Mouse (Mus musculus) Patski (cell line): ENCODE data around the gene Elovl5. TPM values are rescaled to one million over a fixed set of nuclear protein-coding genes. Genes with fewer than 3 reads are reported as not detected.

Experiments
- ATAC-seq: fragments of 100-300 bp; one replicate; pipeline ENCODE4 v1.8.0; 2021
- CTCF ChIA-PET: fragments of 350-600 bp; sonication (Branson Sonifier 250); formaldehyde crosslinking; loops from one replicate; lab custom pipeline; 2022; ENCODE audit warnings: inconsistent platforms; lab: Charles Lee
- POLR2A ChIA-PET: fragments of 350-600 bp; sonication (Branson Sonifier 250); formaldehyde crosslinking; loops from one replicate; lab custom pipeline; 2022; ENCODE audit warnings: antibody characterized with exemption, inconsistent platforms; lab: Charles Lee
- DNase-seq: peaks from one replicate; pipeline ENCODE4 v3.0.0-alpha.2; 2011; ENCODE audit warnings: low read depth, low spot score
- H3K27me3 ChIP-seq: fragments of 371-371 bp; one replicate; pipeline ENCODE4 v1.5.1; 2021
- CTCF ChIP-seq: fragments of 100-300 bp; IDR thresholded peaks from one replicate; pipeline ENCODE4 v1.5.1; 2021
- in situ Hi-C: fragments of 300-500 bp; cut with MboI; formaldehyde crosslinking; loops from 3 replicates; pipeline ENCODE4 v1.11.1; 2018; ENCODE audit warnings: low pct_unique_long_range_greater_than_20kb, mixed read lengths
- polyA plus RNA-seq: library from polyadenylated mRNA; unstranded; gene quantifications from one replicate; pipeline ENCODE4 v1.2.3, GENCODE M21; 2021

Elovl5 gene
- polyA plus RNA-seq, 1 experiment from 2014 or later: 65.1 TPM

DNA sequence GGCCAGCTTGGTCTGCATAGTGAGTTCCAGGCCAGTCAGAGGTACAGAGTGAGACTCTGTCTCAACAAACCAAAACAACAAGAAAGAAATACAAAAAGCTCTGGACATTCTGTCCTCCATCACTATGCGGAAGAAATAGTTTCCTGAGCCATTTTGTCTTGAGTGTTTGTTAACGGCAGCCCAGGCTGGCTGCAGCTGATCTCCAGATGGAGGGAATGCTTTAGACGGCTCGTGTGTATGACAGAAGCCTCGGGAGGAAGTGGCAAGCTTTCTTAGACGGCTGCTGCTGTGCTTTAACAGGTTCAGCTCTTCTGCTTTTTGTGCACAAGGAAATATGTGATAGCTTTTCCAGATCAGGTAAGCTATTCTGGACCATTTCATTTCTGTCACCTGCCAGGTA lies 23.9 kb downstream of the Elovl5 start:
- ATAC-seq (no peak), DNase-seq (no peak)
- H3K27me3 ChIP-seq: no peaks in the 10 kb centered on the region
- TF ChIP-seq CTCF: no peak
- ChIA-PET CTCF (no interaction called here), POLR2A (no interaction called here)
- in situ Hi-C loops: no loop called here

DNA sequence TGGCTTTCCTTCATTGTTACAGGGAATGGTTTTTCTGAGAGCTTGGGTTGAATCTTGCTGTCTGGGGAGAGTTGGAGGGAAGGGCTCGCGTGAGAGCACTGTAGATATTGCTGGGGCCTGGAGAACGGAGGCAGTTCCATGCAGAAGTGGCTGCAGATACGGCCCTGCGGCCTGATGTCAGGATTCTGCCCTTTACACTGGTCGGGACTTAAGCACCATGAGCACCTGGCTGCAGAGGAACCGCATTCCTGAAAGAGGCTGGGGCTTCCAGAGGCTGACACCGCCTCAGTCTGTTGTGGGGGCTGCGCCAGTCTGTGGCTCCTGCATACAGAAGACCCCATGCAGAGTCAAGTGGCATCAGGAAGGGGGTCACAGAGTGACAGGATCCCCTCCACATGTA lies 24.7 kb downstream of the Elovl5 start:
- ATAC-seq (no peak), DNase-seq (no peak)
- no peak for TF ChIP-seq CTCF
- H3K27me3 ChIP-seq: no peaks in the 10 kb centered on the region
- ChIA-PET CTCF (no interaction called here), POLR2A (no interaction called here)
- in situ Hi-C loops: no loop called here

DNA sequence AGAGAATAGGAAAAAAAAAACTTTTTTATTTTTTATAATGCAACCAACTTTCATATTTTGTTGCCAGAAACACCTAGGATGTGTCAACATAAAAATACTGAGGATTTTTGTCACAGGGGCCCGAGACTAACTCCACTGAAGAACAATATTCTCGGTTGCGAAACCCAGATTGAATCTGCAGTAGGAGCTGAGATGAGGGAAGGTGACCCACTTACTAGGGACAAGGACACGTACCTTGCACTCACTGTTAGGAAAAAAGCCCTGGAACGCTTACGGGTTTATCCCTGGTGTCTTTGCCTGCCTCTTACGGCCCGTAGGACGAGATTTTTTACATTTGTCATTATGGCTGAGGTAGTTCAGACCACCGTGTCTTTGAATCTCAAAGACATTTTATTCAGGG lies 25.2 kb downstream of the Elovl5 start:
- in situ Hi-C loops: no loop called here
- ATAC-seq (no peak), DNase-seq (no peak)
- ChIA-PET CTCF (no interaction called here), POLR2A (no interaction called here)
- H3K27me3 ChIP-seq: no peaks in the 10 kb centered on the region
- no peak for TF ChIP-seq CTCF

- DNase-seq (no peak), ATAC-seq (no peak)
- POLR2A ChIA-PET: no interaction called here
- CTCF ChIA-PET: no interaction called here
- in situ Hi-C loops: no loop called here
- no peaks in the 10 kb centered on the region for H3K27me3 ChIP-seq
- no peak for TF ChIP-seq CTCF
These were observed 26.2 kb downstream of the Elovl5 start for GRCm38 (mm10) chr9:77943316-77943715.

- in situ Hi-C loops: no loop called here
- POLR2A ChIA-PET: no interaction called here
- ATAC-seq (no peak), DNase-seq (no peak)
- CTCF ChIA-PET: no interaction called here
- H3K27me3 ChIP-seq: no peaks in the 10 kb centered on the region
- TF ChIP-seq CTCF: no peak
These were observed 27.0 kb downstream of the Elovl5 start for GRCm38 (mm10) chr9:77944195-77944594.

DNA sequence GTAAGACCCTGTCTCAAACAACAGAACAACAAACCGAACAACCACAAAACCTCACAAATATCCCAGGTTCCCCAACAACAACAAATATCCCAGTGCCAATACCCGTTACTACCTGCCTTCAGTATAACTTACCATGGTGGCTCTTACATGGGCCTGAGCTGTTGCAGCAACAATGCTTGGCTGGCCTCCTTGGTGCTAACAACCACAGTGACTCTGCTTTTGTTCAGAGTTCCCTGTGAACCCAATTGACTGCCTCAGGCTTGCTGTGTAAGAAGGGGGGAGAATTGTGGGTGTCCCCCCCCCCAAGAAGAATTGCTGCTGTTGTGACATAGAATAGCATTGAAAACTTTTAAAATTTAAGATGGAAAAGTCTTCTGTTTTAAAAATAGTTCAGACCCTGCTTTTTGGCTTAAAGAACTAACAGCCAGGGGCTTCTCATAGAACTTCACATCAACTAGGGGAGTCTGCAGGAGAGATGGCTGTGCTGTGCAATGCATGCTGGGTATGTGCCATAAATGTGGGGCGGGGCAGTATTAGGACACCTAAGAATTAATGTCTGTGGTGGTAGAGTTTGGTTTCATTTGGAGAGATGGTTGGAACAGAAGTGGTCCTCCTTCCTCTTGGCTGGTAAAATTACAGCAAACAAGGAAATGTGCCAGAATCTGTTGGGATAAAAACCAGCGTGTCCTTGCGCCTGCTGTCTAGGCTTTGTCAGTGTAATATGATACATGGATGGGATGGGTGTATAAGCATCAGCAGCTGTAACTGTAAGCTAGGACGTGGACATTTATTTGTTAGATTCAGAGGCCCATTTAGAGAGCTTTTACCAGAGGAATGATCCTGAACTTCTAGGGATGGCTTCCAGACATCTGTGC lies 28.9 kb downstream of the Elovl5 start:
- CTCF ChIA-PET: no interaction called here
- DNase-seq: no peak
- POLR2A ChIA-PET: no interaction called here
- in situ Hi-C loops: no loop called here
- no peaks in the 10 kb centered on the region for H3K27me3 ChIP-seq
- TF ChIP-seq CTCF: no peak
- ATAC-seq: no peak

GRCm38 (mm10) chr9:77948214-77948613 lies 31.1 kb downstream of the Elovl5 start:
- TF ChIP-seq CTCF: no peak
- in situ Hi-C loops: no loop called here
- ChIA-PET POLR2A (no interaction called here), CTCF (interaction anchor here (1.5 kb wide), 1 partner anchor 10 kb away, joined by 4 read pairs; no protein-coding TSS in a partner anchor)
- no peak for ATAC-seq
- DNase-seq: no peak
- H3K27me3 ChIP-seq: no peaks in the 10 kb centered on the region

DNA sequence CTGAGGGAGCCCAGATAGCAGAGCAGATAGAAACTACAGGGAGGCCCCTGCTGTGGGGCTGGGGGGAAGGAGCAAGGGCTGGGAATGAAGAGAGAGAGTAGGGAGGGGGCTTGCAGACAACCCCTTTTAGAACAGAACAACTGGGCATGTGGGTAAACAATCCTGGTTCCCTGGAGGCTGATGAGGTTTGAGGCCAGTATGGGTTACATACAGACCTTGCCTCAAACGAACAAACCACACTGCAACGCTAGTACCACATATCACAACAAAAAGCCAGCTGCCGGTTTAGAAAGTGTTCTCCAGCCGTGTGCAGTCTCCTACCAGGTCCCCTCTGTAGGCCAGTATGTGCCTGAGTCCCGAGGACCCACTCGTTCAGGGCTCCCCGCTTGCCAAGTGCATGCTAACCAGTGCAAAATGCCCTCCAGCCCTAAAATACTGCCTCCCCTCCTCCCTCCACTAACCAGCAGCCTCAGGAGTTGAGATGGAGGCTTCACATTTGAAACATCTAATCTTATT lies 32.6 kb downstream of the Elovl5 start:
- CTCF ChIA-PET: interaction anchor here (1.7 kb wide), 1 partner anchor 16 kb away, joined by 3 read pairs; no protein-coding TSS in a partner anchor
- ATAC-seq (no peak), DNase-seq (no peak)
- POLR2A ChIA-PET: no interaction called here
- TF ChIP-seq CTCF: no peak
- in situ Hi-C loops: no loop called here
- no peaks in the 10 kb centered on the region for H3K27me3 ChIP-seq

DNA sequence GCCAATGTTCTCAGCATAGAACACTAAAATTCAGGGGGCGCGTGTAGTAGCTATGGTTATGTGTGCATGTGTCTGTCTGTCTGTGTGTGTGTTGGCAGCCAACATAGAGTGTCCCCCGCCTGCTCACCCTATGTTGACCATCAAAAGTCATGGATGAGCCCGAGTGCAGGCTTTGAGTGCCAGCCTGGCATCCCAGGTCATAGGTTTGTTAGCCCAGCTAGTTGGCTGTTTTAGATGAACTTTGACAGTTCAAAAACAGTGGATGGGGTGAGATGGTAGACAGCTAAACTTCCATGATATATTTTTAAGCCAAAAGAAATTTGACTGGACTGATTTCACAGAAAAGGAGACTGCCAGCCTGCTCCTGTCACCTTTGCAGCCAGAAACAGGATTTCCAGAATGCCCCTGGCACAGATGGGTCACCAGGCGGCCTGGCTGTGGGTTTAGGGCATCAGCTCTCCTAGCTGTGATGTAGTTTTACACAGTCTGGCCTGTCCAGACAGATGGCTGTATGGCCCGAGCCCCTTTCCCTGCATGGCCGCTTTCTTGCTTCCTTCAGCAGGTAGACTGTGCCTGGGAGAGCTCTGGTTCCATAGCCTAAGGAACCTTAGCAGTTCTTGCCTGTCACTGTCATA lies 33.8 kb downstream of the Elovl5 start:
- DNase-seq (no peak), ATAC-seq (no peak)
- in situ Hi-C loops: no loop called here
- no peak for TF ChIP-seq CTCF
- ChIA-PET CTCF (interaction anchor here (1.7 kb wide), 1 partner anchor 17 kb away, joined by 3 read pairs; no protein-coding TSS in a partner anchor), POLR2A (no interaction called here)
- no peaks in the 10 kb centered on the region for H3K27me3 ChIP-seq

DNA sequence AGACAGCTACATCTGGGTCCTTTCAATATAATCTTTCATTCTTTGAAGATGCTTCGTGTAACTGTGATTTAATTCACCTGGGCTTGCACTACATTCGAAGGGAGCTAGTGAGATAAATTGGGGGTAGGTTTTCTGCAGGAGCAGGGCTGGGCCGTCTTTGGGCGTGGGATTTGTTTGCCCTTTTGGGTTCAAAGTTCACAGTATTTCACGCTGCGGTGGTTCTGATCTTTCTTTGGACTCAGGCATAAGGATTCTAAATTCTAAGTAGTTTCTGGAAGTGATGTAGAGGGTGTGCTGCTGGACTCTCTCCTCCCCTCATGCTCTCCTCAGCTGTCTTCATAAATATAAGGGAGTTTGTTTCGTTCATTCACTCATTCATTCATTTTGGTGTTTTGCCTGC lies 34.8 kb downstream of the Elovl5 start:
- POLR2A ChIA-PET: interaction anchor here (0.6 kb wide), 1 partner anchor 36 kb away, joined by 3 read pairs; no protein-coding TSS in a partner anchor
- no peak for TF ChIP-seq CTCF
- H3K27me3 ChIP-seq: no peaks in the 10 kb centered on the region
- in situ Hi-C loops: no loop called here
- DNase-seq (no peak), ATAC-seq (no peak)
- CTCF ChIA-PET: no interaction called here

GRCm38 (mm10) chr9:77953053-77953452 lies 35.9 kb downstream of the Elovl5 start:
- CTCF ChIA-PET: no interaction called here
- no peak for DNase-seq

More at GRCm38 (mm10) chr9:77953053-77953452, 35.9 kb downstream of the Elovl5 start:
- no peak for ATAC-seq
- POLR2A ChIA-PET: no interaction called here
- no peak for TF ChIP-seq CTCF
- in situ Hi-C loops: no loop called here
- H3K27me3 ChIP-seq: no peaks in the 10 kb centered on the region
